Mouse (Mus musculus) mesoderm, embryonic 11.5 days (tissue): ENCODE results near the gene Trim54.

Experiments
- DNase-seq: peaks from one replicate; pipeline ENCODE4 v3.0.0-alpha.2; 2012; ENCODE audit warnings: low read depth, low spot score

The Trim54 gene

GRCm38 (mm10) chr5:31116354-31116753 is at the start of gene Trim54:
Gene Trim54 (plus strand): TSS chr5:31116712.
- no peak for DNase-seq

DNA sequence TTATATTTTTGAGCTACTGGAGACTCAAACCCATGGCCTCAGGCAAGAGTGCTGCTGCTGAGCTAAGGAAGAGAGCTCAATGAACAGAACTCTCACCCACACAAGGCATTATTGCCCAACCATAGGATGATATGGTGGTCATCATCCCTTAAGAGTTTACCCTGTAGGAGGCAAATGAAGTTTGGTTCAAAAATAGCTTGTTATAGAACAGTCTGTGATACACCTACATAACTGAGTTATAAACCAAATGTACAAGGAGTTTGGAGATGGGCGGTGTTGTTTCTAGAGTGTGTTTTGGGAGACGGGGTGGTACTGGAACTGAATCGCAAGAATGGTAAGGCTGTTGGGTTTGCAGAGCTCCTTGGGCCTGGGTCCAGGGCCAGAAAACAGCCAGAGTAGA is 46.7 kb upstream of the Trim54 start:
- no peak for DNase-seq

DNA sequence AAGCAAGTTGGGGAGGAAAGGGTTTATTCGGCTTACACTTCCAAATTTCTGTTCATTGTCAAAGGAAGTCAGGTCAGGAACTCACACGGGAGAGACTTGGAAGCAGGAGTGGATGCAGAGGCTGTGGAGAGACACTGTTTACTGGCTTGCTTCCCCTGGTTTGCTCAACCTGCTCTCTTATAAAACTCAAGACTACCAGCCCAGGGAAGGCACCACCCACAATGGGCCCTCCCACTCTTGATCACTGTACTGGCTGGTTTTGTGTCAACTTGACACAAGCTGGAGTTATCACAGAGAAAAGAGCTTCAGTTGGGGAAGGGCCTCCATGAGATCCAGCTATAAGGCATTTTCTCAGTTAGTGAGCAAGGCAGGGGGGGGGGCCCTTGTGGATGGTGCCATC is 45.5 kb upstream of the Trim54 start:
- DNase-seq = no peak

DNA sequence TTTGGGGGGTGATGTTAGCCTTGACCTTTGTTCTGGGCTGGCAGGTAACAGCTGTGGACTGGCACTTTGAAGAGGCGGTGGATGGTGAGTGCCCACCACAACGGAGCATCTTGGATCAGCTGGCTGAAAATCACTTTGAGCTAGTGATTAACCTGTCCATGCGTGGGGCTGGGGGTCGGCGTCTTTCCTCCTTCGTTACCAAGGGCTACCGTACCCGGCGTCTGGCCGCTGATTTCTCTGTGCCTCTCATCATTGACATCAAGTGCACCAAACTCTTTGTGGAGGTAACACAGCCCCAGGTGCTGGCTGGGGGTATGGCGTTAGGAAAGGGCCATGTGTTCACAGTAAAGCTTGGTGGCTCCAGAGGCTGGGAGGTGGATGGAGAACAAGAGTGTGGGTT is 44.7 kb upstream of the Trim54 start:
- no peak for DNase-seq

DNA sequence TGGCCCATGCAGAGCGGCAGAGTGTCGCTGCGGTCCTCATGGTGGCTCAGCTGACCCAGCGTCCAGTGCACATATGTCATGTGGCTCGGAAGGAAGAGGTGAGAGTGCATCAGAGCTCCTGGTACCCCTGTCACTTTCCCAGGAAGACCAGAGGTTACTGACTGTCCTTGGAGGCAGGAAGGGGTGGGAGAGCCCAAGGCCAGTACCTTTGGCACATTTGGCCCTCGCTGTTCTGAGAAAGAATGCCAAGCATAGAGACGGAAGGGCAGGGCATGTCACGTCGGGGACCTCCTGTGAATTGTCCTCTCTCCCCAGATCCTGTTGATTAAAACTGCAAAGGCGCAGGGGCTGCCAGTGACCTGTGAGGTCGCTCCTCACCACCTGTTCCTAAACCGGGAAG is 43.3 kb upstream of the Trim54 start:
- DNase-seq = no peak

- DNase-seq = no peak
Measured at GRCm38 (mm10) chr5:31076346-31076745, 40.2 kb upstream of the Trim54 start.

GRCm38 (mm10) chr5:31080059-31080794 is 36.3 kb upstream of the Trim54 start:
- no peak for DNase-seq

DNA sequence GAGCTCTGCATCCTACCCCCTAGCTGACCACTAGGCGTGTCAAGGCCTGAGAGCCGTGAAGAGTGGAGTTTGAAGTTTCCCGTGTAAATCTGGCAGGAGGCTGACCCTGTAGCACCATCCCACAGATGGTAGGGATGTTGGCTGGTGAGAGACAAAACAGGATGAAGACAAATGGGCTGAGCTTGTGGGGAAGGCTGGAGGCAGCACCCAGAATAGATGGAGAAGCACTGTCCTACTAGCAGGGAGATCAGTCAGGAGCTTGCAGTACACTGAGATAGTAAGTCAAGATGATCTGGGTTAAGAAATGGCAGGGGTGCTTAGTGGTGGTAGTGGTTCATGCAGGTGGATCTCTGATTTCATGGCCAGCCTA is 35.7 kb upstream of the Trim54 start:
- DNase-seq = no peak

DNA sequence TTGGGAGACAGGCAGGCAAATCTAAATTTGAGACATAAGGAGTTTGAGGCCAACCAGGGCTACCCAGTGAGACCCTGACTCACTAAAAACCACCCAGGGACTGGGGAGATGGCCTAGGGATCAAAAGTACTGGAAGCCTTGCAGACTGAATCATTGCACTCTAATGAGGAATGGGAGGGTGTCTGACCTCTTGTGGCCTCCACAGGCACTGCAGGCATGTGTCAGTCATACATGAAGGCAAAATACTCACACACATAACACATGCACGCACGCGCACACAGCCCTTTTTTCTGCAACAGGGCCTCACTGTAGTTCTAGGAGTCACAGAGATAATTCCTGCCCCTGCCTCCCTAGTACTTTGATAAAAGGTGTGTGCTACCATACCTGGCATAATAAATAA is 35.1 kb upstream of the Trim54 start:
- peak; percentile 60 for DNase-seq

- peak; percentile 55 for DNase-seq
Measured at GRCm38 (mm10) chr5:31082355-31082754, 34.2 kb upstream of the Trim54 start.

DNA sequence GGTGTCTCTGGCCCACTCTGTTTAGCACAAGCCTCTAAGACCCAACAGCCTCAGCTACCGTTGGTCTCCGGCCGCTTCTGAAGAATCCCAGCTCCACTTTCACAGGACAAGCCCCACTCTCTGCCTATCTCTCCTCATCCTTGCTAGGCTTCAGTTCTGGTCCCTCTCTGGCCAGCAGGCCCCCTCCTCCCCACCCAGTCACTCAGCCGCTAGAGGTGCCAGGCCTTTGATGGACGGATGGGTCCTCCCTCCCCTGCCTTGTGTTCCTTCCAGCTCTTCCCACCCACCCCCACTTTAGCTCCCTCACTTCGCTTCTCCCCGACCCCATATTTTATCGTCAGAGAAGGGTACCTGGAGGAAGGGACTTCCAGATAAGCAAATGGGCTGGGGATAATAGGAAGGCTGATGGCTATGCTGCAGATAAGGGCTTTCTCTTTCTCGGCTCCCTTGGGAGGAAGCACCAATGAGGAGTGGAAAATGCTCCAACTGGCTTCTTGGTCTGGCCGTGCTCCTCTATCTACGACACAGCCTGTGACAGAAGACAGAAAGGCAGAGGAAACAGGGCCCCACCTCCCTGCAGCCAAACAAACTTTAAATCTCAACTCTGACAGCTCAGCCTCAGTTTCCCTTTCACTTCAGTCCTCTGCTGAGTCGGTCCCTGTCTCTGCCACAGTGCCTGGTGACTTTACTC is 33.4 kb upstream of the Trim54 start:
- no peak for DNase-seq

- peak; percentile 41 for DNase-seq
Measured at GRCm38 (mm10) chr5:31083949-31084348, 32.6 kb upstream of the Trim54 start.

DNA sequence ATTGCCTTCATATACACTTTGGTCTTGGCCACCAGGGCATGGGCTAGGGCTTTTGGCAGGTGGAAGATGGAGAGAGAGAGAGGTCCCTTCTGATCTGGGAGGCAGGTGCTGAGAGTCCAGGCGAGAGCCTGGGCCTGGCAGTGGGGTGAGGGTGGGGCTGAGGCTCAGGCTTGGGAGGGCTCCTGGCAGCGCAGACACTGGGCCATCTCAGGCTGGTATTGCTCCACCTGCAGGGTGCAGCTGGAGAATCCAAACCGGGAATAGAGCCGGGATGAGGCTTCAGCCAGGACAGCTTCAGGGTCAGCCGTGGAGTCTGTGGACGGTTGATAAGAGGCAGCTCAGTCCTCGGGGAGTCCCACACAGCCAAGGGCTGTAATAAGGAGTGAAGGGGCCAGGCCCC is 29.9 kb upstream of the Trim54 start:
- DNase-seq = no peak

- DNase-seq = no peak
Measured at GRCm38 (mm10) chr5:31087131-31087530, 29.4 kb upstream of the Trim54 start.

- no peak for DNase-seq
Measured at GRCm38 (mm10) chr5:31092231-31092975, 24.1 kb upstream of the Trim54 start.

DNA sequence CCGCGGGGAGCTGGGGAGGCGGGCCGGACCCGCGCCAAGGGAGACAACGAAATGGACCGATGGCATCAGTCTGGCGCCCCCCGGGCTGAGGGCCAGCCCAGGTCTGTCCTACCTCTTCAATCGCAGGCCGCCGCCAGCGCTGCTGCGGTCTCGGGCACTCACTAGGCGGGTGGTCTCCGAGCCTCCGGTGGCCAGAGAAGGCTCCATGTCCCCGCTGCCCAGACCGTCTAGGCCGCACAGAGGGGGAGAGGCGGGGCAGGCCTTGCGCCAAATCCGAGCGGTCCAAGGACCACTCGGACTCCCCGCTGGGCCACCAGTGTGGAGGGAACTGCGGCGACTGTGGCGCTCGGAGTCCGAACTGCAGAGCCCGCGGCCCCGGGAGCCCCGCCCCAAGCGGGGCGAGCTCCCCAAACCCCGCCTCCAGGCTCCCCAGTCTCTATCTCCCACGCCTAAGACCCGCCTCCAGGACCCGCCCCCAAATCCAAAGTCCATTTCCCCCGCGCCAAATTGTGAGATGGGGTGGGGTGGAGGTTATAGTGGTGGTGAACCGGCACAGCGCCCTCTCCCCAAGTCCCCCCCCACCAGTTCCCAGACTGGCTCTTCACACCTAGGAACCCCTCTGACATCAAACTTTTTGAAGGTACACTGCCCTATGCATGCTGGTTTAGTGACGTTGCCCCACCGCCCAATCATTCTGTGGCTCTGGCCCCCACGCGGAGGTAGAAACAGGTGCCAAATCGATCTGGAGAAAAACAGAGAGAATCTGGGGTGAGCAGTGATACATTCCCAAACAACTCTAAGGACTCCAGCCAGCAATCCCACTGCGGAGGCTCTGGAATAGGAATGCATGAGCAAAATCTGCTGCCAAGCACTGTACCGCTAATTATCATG is 23.1 kb upstream of the Trim54 start:
- no peak for DNase-seq

GRCm38 (mm10) chr5:31094100-31094798 is 22.3 kb upstream of the Trim54 start:
- no peak for DNase-seq

GRCm38 (mm10) chr5:31094799-31095691 is 21.5 kb upstream of the Trim54 start:
- peak; percentile 54 for DNase-seq

GRCm38 (mm10) chr5:31095711-31096480 is 20.6 kb upstream of the Trim54 start:
- no peak for DNase-seq
